Mouse (Mus musculus) splenic B cell, adult 2 months (primary cell): ENCODE results near the gene Rhot1.

Source experiments
- DNase-seq: peaks from one replicate; pipeline ENCODE4 v3.0.0-alpha.2; 2011; ENCODE audit warnings: low read depth, low spot score
- H3K27me3 ChIP-seq: 2 replicates; pipeline ENCODE4 v1.6.1; 2012; ENCODE audit warnings: mild to moderate bottlenecking, low read length, moderate library complexity, mixed read lengths; ENCODE audit not compliant: control insufficient read depth, poor library complexity, insufficient read depth, severe bottlenecking
- H3K36me3 ChIP-seq: 2 replicates; pipeline ENCODE4 v1.6.1; 2012; ENCODE audit warnings: mild to moderate bottlenecking, low read length, moderate library complexity, mixed read lengths; ENCODE audit not compliant: control insufficient read depth, poor library complexity, insufficient read depth, severe bottlenecking

Rhot1 gene

DNA sequence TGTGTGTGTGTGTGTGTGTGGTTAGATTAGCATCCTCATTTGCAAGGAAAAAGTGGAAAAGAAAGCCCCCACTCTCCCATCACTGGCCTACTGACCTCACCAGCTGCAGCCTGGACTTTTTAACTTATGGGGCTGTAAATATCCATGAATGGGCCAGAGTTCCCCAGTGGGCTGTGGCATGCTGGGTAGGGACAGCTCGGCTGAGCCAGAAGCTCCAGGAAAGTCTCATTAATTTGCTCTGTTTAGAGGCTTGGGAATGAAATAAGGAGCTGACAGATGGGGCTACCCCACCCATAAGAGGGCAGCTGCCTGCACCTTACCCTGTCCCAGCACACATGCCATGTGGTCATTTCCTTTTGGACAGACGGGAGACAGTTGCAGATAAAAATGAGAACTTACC is 103.2 kb downstream of the Rhot1 start:
- DNase-seq, result no peak
- H3K36me3 ChIP-seq, result no peaks in the 10 kb centered on the region

DNA sequence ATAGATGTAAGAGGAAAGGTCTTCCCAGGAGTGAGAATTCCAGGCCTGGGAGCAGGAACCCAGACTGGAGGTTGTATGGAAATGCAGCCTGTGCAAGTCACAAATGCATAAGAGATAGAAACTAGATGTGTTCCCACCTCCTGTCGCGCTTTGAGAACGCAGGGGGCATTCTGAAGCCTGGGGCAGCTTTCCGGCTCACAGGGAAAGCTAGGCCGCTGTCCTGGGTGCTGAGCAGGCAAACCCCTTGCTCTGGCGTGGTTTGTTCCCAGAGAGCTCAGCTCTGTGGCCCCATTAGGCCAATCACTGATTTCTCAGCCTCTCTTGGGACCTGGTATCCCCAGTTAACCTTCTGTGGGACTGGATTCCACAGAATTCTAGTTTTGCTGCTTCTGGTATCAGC is 103.7 kb downstream of the Rhot1 start:
- no peaks in the 10 kb centered on the region for H3K36me3 ChIP-seq
- H3K27me3 ChIP-seq, result no peaks in the 10 kb centered on the region; the same call in 1 of the 2 replicates
- no peak for DNase-seq

More for the DNA sequence above, 103.2 kb downstream of the Rhot1 start:
- H3K27me3 ChIP-seq, result no peaks in the 10 kb centered on the region; the same call in 1 of the 2 replicates

DNA sequence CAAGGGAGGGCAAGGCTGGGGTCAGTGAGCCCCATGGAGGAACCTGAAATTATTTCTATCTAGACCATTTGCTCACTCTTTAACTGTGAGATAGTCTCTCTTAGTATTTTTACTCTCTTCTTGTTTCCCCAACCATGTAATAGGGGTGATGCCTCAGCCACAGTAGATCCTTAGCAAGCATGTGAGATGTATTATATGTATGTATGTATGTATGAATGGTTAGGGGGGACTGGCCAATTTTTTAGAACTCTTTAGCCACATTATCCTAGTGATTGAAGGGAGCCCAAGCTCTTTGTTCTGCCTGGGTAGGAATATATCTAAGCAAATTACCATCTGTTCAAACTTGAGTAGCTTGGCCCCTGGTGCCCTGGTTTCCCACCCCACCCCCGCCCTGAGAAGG is 104.6 kb downstream of the Rhot1 start:
- H3K36me3 ChIP-seq, result no peaks in the 10 kb centered on the region
- no peak for DNase-seq
- H3K27me3 ChIP-seq, result no peaks in the 10 kb centered on the region; the same call in 1 of the 2 replicates

DNA sequence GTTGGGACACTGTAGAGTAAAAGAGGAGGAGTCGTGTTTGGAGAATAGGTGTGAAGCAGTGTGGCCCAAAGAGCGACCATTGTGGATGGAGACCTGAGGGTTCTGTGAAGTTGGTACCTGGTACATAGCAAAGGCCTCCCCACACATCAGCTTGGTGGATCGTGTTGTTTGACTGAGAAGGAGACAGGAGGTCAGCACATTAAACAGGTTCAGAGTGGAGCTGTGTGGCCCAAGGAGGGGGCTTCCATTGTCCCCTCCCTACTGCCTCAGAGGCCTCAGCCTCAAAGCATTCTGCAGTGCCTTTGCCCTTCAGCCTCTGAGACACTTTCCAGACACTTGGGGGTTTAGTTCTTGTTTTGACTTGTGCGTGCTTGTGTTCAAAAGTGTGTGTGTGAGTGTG is 105.1 kb downstream of the Rhot1 start:
- H3K36me3 ChIP-seq, result no peaks in the 10 kb centered on the region

DNA sequence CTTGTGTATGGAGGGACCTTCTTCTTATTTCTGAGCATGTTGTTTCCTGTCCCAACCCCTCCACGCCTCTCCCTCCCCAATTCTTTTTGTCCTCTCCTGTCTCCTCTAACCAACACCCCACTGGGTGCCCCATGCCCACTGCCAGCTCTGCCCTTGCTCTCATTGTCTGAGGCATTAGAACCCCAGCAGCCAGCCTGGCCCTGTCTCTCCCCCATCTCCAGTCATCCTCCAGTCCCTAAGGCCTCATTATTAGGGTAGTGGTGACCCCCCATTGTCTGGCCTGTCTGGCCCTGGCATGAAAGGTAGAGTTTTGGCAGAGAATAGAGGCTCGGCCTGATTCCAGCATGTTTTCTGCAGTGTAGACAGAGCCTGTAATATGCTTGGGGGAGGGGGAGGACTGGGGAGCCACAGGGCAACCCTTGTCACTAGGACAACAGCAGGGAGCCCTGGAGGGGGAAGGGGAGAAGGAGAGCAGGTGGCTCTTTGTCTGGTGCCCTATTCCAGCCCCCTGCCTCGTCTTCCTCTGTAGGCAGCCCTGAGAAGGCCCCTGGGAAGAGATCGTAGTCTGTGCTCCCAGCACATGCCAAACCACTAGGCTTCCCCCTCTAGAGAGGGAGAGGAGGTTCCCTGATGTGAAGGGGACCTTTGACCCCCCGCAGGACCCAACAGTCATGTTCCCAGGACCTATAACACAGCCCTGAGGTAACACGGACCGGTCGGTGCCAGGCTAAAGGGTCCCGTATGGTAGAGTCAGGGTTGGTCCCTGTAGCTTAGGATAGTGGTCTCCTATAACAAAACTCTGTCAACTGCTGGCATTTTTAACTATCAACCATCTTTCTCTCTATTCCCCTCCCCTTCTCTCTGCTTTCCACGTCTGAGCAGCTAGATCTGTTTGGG is 107.2 kb downstream of the Rhot1 start:
- Histone ChIP-seq H3K36me3 (no peaks in the 10 kb centered on the region), H3K27me3 (no peaks in the 10 kb centered on the region; the same call in 1 of the 2 replicates)
- no peak for DNase-seq

More for the DNA sequence above, 105.1 kb downstream of the Rhot1 start:
- no peak for DNase-seq
- H3K27me3 ChIP-seq, result no peaks in the 10 kb centered on the region; the same call in 1 of the 2 replicates
